Mouse (Mus musculus) forebrain, embryonic 14.5 days (tissue): Measurements from ENCODE around the gene Epha4. TPM values are rescaled to one million over a fixed set of nuclear protein-coding genes. Genes with fewer than 3 reads are reported as not detected.

ENCODE experiments used
- ATAC-seq: fragments of 200-750 bp; cut with Nextera tagmentation; 2 replicates; pipeline ENCODE4 v1.8.0; 2017; ENCODE audit warnings: mild to moderate bottlenecking, moderate library complexity
- DNase-seq: peaks from one replicate; pipeline ENCODE4 v3.0.0-alpha.2; 2015; ENCODE audit warnings: low spot score
- H3K27ac ChIP-seq: fragments of 300-500 bp; sonication (generic); 2 replicates; pipeline ENCODE4 v1.5.1; 2014; ENCODE audit warnings: low read depth, mild to moderate bottlenecking, control low read depth, low read length, moderate library complexity
- H3K27me3 ChIP-seq: fragments of 300-500 bp; sonication (generic); replicated peaks from 2 replicates; pipeline ENCODE4 v1.6.1; 2014; ENCODE audit warnings: low read length, control low read depth, mixed read lengths; ENCODE audit not compliant: control insufficient read depth, insufficient read depth
- H3K36me3 ChIP-seq: fragments of 300-500 bp; sonication (generic); 2 replicates; pipeline ENCODE4 v1.6.1; 2014; ENCODE audit warnings: low read length, control low read depth; ENCODE audit not compliant: control insufficient read depth, insufficient read depth
- H3K4me1 ChIP-seq: fragments of 300-500 bp; sonication (generic); 2 replicates; pipeline ENCODE4 v1.6.1; 2014; ENCODE audit warnings: antibody characterized with exemption, low read length, control low read depth; ENCODE audit not compliant: control insufficient read depth, insufficient read depth
- H3K4me2 ChIP-seq: fragments of 300-500 bp; sonication (generic); 2 replicates; pipeline ENCODE4 v1.6.1; 2014; ENCODE audit warnings: mild to moderate bottlenecking, control low read depth, low read length
- H3K4me3 ChIP-seq: fragments of 300-500 bp; sonication (generic); 2 replicates; pipeline ENCODE4 v1.5.1; 2014; ENCODE audit warnings: low read depth, low read length, control low read depth
- H3K9ac ChIP-seq: fragments of 300-500 bp; sonication (generic); 2 replicates; pipeline ENCODE4 v1.6.1; 2014; ENCODE audit warnings: mild to moderate bottlenecking, low read length, control low read depth, moderate library complexity
- H3K9me3 ChIP-seq: fragments of 300-500 bp; sonication (generic); replicated peaks from 2 replicates; pipeline ENCODE4 v1.6.1; 2016; ENCODE audit warnings: low read length, control low read depth, mixed read lengths; ENCODE audit not compliant: control insufficient read depth
- WGBS: fragments of 180-500 bp; shearing (Covaris S2); extraction: QIAGEN DNeasy Blood & Tissue Kit; methylation state at CpG from one replicate; pipeline ENCODE4 v1.1.7; 2014; 5-methylcytosine and 5-hydroxymethylcytosine counted together
- microRNA-seq: library from miRNA; unstranded; fragments of <30 nt; microRNA quantifications from one replicate; pipeline ENCODE4, GENCODE M21; 2016
- polyA plus RNA-seq: library from polyadenylated mRNA; unstranded; fragments of >200 nt; fragmentation: Nextera tagmentation; extraction: Ambion mirVana; gene quantifications from 2 replicates; pipeline ENCODE4 v1.2.1, GENCODE M21; 2014

Epha4 gene
- polyA plus RNA-seq, 1 experiment from 2014 or later: 85.7 TPM

DNA sequence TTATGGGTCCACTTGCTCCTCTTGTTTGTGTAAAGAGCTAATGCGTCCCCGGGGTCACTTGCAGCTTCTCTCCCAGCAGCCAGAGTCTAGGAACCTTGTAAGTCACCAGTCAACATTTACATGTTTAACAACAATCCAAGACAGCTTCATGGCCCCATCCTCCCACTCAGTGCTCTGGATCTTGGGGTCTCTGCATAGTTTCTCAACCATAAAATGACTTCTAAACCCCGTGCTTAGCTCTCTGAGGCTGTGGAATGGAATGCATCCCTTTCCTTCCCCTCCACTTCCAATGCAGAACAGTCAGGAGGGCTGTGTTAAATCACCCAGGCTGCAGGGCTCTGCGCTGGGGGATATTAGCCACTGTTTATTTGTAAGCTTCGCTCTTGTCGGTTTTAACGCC lies 178.0 kb downstream of the Epha4 start:
- no peaks in the 10 kb centered on the region for H3K4me1 ChIP-seq
- no peaks in the 10 kb centered on the region for H3K27me3 ChIP-seq
- H3K9me3 ChIP-seq: no peaks in the 10 kb centered on the region
- H3K27ac ChIP-seq: no peak overlapping the region
- ATAC-seq: no peak
- 89% methylated on average over 7 of the region's 7 CpGs for WGBS
- no peak overlapping the region for H3K4me3 ChIP-seq
- no peak for DNase-seq
- H3K4me2 ChIP-seq: no peak overlapping the region
- H3K9ac ChIP-seq: no peak overlapping the region
- no peaks in the 10 kb centered on the region for H3K36me3 ChIP-seq

DNA sequence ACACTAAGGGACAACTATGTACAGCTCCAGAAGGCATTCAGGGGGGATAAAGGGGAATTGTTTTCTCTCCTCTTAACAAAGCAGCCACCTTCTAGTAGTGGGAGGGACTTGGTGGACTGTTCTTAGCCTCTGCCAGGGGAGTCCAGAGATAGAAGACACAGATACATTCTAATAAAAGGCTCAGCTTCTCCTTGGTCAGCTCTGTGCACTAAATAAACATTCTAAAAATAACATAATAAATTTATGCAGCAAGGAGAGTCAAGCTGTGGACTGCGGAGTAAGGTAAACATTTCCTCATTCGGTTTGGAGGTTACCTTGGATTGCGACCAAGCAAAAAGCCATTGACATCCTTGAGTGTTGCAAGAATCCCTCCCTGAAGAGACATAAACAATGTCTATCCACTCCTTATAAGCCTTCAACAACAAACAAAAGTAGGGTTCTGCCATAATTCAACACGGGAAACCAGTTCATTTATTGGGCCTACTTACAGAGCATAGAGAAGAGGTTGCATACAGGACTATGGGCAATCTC lies 196.2 kb downstream of the Epha4 start:
- no peak overlapping the region for H3K4me2 ChIP-seq
- H3K4me3 ChIP-seq: no peak overlapping the region
- DNase-seq: no peak
- no peak overlapping the region for H3K9ac ChIP-seq
- WGBS: 90% methylated on average over 4 of the region's 4 CpGs
- no peaks in the 10 kb centered on the region for H3K9me3 ChIP-seq
- no peaks in the 10 kb centered on the region for H3K36me3 ChIP-seq
- no peaks in the 10 kb centered on the region for H3K27me3 ChIP-seq
- H3K27ac ChIP-seq: no peak overlapping the region
- no peak for ATAC-seq
- no peaks in the 10 kb centered on the region for H3K4me1 ChIP-seq

Small RNA genes within 50 kb of the gene (microRNA-seq; reads per million reads assigned to microRNA genes)
- not detected for gene Mir6352
